In the genomic region with DNA sequence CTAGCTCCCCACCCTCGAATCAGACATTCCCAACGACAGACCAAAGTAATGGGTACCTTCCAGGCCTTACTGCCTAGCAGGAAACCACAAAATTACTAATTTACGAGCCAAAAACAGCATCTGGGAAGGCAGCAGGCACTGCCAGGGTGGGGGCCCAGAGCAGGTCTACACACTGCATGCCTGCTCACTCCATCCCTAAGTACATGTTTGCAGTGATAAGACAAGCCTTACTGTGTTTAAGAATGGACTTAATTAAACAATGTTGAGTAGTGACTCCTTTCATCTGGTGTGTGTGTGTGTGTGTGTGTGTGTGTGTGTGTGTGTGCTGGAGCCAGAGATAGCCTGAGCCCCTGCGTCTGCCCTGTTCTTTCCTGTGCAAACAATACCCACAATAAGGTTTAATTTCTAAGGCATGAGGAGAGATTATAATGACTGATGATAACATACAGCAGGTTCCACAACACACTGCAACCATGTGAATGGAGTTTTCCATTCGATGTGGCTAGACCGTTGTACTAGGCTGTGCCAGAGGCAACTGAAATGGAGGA, we compare ENCODE assay signal across 9 mouse cellular contexts.
"Had no signal": no experiment of that assay in that cellular context is flagged by ENCODE, and none has a peak within 500 bp of the region (broad histone marks: within the 10 kb centered on the region; RNA-seq: fewer than 3 reads in every experiment).

No protein-coding gene starts in this region.

- H3K4me2 ChIP-seq: liver, embryonic 12.5 days; midbrain, embryonic 11.5 days; neural tube, embryonic 12.5 days had no signal

- H3K4me1 ChIP-seq: liver, embryonic 12.5 days had no signal

- H3K36me3 ChIP-seq: liver, embryonic 12.5 days had no signal

- H3K9me3 ChIP-seq: limb, embryonic 10.5 days; liver, embryonic 12.5 days; neural tube, embryonic 12.5 days had no signal

- H3K27me3 ChIP-seq: neural tube, embryonic 12.5 days had no signal

- ATAC-seq: intestine, postnatal 0 days; liver, embryonic 12.5 days had no signal

- DNase-seq: kidney, adult 8-10 months; kidney, postnatal 25 days; thymus, postnatal 4 days had no signal

- H3K27ac ChIP-seq: left cerebral cortex, adult 2 months; limb, embryonic 10.5 days; liver, embryonic 12.5 days; neural tube, embryonic 12.5 days had no signal

- H3K4me3 ChIP-seq: left cerebral cortex, adult 2 months; limb, embryonic 10.5 days; liver, embryonic 12.5 days; neural tube, embryonic 12.5 days had no signal

- H3K9ac ChIP-seq: liver, embryonic 12.5 days; neural tube, embryonic 12.5 days had no signal
